Mouse (Mus musculus): ENCODE measurements at regions not wholly inside any gene's neighbourhood (a gene's known extent, or its start where the extent isn't known, plus 50 kb on each side); places are given as distances from the start of the nearest gene placed in this dataset.

GRCm38 (mm10) chr9:41914611-41915010 lies 209.5 kb downstream of the Sorl1 start:
- Histone ChIP-seq H3K4me2 (no peak overlapping the region), H3K36me3 (no peaks in the 10 kb centered on the region), H3K4me1 (peaks cover 19% of the 10 kb centered on the region), H3K27ac (no peak overlapping the region), H3K27me3 (no peaks in the 10 kb centered on the region), H3K9me3 (0 out of 2 replicates have a peak, but pooled peaks cover 3% of the 10 kb centered on the region), H3K9ac (no peak overlapping the region), H3K4me3 (no peak overlapping the region)
- whole genome bisulfite sequencing = 91% methylated on average over 6 of the region's 6 CpGs
- no peak for ATAC-seq (ENCODE audit: insufficient number of reproducible peaks, low FRiP score, low TSS enrichment, low read depth)

DNA sequence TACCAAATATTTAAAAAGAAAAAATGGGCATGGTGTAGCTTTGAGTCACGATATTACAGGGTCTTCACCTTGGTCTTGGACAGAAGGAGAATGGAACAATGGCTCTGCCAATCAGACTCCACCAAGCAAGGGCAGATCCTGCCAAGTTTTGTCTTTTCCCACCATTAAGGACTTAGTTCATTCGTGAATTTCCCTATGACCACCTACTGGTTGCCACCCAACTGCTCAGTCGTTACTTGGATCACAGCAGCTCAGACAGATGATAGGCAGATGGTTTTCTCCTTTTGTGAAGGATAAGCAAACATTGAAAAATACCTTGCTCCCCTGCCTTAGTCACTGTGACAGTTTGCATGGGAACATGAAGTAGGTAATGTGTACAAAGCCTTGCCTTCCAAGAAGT lies 210.2 kb downstream of the Sorl1 start:
- H3K36me3 ChIP-seq = no peaks in the 10 kb centered on the region
- no peak overlapping the region for H3K27ac ChIP-seq
- no peak overlapping the region for H3K9ac ChIP-seq
- H3K4me2 ChIP-seq = no peak overlapping the region
- H3K27me3 ChIP-seq = no peaks in the 10 kb centered on the region
- H3K9me3 ChIP-seq = 0 out of 2 replicates have a peak, but pooled peaks cover 3% of the 10 kb centered on the region
- 63% methylated on average over 3 of the region's 3 CpGs for WGBS
- no peak for ATAC-seq (ENCODE audit: insufficient number of reproducible peaks, low FRiP score, low TSS enrichment, low read depth)
- no peak overlapping the region for H3K4me3 ChIP-seq
- peaks cover 12% of the 10 kb centered on the region for H3K4me1 ChIP-seq

DNA sequence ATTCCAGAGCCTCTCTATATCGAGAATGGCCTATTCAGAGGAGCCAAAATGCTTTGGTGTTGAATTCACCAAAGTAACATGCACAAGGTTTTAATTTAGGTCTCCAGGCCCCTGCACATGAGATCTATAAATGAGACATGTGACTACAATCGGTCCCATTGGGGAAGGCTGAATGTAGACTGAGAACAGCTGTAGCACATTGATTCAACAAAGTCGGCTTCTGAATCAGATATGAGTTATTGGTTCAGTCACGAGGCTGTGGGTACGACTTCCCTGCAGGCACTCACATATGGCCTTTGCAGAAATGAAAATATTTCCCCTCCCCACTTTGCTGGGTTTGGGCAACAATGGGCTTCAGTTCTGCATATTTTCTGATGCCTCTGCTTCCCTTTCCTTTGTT lies 211.6 kb downstream of the Sorl1 start:
- peaks cover 5% of the 10 kb centered on the region; the same call in 1 of the 2 replicates for H3K4me1 ChIP-seq
- ATAC-seq (ENCODE audit: insufficient number of reproducible peaks, low FRiP score, low TSS enrichment, low read depth) = peak; percentile 69
- no peak overlapping the region for H3K4me2 ChIP-seq
- no peak overlapping the region for H3K4me3 ChIP-seq
- no peaks in the 10 kb centered on the region for H3K27me3 ChIP-seq
- H3K9ac ChIP-seq = no peak overlapping the region
- H3K36me3 ChIP-seq = no peaks in the 10 kb centered on the region
- 0 out of 2 replicates have a peak, but pooled peaks cover 3% of the 10 kb centered on the region for H3K9me3 ChIP-seq
- WGBS = 32% methylated on average over 5 of the region's 5 CpGs
- H3K27ac ChIP-seq = peak overlapping the region; percentile 59

DNA sequence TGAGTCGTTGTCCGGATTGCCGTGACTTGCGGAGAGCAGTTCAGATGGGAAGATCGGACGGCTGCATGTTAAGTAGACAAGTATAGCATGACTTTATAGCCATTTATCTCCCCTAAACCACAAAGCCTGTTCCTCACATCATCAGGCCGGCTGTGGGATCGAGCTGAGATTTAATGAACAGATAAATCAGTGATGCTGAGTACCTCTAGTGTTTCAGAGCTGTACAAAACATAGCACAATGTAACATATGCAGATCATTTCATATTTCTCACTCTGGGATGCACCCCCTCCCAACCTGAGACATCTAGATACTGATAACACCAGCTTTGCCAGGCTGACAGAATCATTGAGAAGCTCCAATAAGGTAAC lies 223.5 kb downstream of the Sorl1 start:
- Histone ChIP-seq H3K27me3 (no peaks in the 10 kb centered on the region), H3K9ac (no peak overlapping the region), H3K36me3 (no peaks in the 10 kb centered on the region), H3K27ac (peak overlapping the region; percentile 75), H3K4me2 (peak overlapping the region; percentile 22; the same call in 1 of the 2 replicates), H3K4me1 (peaks cover 19% of the 10 kb centered on the region), H3K4me3 (no peak overlapping the region), H3K9me3 (no peaks in the 10 kb centered on the region)
- ATAC-seq (ENCODE audit: insufficient number of reproducible peaks, low FRiP score, low TSS enrichment, low read depth) = no peak
- 36% methylated on average over 8 of the region's 8 CpGs for WGBS

DNA sequence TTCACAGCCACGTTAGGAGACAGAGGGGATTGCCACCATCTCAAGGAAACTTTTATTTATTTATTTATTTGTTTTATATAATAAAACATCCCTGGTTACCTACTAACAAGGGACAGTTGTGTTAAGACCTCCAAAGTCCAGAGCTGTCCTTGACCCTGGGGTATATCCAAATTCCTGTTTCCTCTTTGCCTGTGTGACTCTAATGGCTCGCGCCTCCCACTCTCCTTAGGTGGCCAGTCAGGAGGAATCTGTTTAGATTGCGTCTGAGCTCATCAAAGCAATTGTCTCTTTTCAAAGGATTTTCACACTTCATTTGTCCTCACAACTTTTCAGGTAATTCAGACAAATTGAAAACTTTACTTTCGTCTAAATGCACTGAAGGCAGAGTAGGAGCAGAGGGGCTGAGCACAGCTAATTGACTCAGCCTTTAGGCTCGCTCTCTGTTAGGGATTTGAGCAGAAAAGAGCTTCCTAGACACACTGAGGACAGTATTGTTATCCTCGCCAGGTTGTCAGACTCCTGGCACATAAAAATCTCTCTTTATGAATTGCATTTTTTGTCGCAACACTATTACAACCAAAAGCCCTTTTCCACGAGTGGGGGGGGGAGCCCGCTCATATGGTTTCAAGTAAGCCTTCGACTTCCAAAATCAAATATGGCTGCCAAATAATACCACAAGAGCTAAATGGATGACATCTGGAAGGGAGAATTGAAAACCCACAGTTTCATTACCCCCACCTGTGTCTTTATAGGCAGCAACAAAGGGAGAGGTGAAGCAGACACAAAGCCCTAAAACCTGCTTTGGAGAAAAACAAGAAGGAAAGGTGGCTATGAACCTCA lies 224.1 kb downstream of the Sorl1 start:
- H3K36me3 ChIP-seq = no peaks in the 10 kb centered on the region
- no peaks in the 10 kb centered on the region for H3K9me3 ChIP-seq
- H3K9ac ChIP-seq = no peak overlapping the region
- ATAC-seq (ENCODE audit: insufficient number of reproducible peaks, low FRiP score, low TSS enrichment, low read depth) = no peak
- no peak overlapping the region for H3K4me3 ChIP-seq
- H3K27me3 ChIP-seq = no peaks in the 10 kb centered on the region
- peaks cover 19% of the 10 kb centered on the region for H3K4me1 ChIP-seq
- H3K27ac ChIP-seq = peak overlapping the region; percentile 75
- H3K4me2 ChIP-seq = peak overlapping the region; percentile 22; the same call in 1 of the 2 replicates
- 38% methylated on average over 11 of the region's 11 CpGs for WGBS

DNA sequence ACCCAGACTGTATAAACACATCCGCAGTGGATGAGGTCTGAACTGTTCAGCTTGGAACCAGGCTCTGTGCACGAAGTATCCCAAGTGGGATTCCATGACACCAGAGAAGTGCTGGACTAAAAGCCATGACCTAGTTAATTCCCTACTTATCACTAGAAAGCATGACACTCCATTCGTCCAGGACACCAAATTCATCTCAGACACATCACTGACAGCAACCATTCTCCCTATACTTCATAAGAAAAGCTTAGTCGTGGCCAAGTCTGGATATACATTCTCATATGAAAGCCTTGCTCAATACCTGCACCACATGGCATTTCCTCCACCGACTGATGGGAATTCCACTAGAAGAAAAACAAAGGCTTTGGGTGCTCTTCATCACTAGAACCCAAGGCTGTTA lies 229.0 kb downstream of the Sorl1 start:
- peaks cover 28% of the 10 kb centered on the region for H3K4me1 ChIP-seq
- 76% methylated on average over 5 of the region's 5 CpGs for WGBS
- no peak overlapping the region for H3K4me2 ChIP-seq
- no peak overlapping the region for H3K9ac ChIP-seq
- H3K4me3 ChIP-seq = no peak overlapping the region
- H3K27me3 ChIP-seq = no peaks in the 10 kb centered on the region
- H3K9me3 ChIP-seq = no peaks in the 10 kb centered on the region
- no peak for ATAC-seq (ENCODE audit: insufficient number of reproducible peaks, low FRiP score, low TSS enrichment, low read depth)
- no peak overlapping the region for H3K27ac ChIP-seq
- no peaks in the 10 kb centered on the region for H3K36me3 ChIP-seq

DNA sequence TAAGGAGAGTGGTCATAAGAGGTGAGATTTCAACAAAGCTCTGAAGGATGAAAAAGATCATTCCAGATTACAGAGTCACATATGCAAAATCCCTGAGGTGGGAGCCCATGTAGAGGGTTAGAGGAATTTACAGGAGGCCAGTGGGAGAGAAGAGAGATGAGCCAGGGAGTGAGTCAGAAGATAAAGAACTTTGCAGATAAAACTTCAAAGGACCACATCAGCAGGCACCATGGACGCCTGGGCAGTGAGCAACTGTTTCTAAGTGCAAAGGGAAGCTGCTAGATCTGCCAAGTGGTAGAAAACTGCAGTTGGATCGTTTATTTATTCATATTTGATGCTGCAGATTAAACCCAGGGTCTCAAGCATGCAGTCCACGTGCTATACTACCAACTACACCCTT lies 231.3 kb downstream of the Sorl1 start:
- no peak for ATAC-seq (ENCODE audit: insufficient number of reproducible peaks, low FRiP score, low TSS enrichment, low read depth)
- Histone ChIP-seq H3K4me3 (no peak overlapping the region), H3K27me3 (no peaks in the 10 kb centered on the region), H3K9me3 (no peaks in the 10 kb centered on the region), H3K4me1 (peaks cover 24% of the 10 kb centered on the region), H3K36me3 (no peaks in the 10 kb centered on the region), H3K9ac (no peak overlapping the region), H3K27ac (no peak overlapping the region; the same call in 1 of the 2 replicates), H3K4me2 (no peak overlapping the region)
- 53% methylated on average over 3 of the region's 3 CpGs for WGBS

DNA sequence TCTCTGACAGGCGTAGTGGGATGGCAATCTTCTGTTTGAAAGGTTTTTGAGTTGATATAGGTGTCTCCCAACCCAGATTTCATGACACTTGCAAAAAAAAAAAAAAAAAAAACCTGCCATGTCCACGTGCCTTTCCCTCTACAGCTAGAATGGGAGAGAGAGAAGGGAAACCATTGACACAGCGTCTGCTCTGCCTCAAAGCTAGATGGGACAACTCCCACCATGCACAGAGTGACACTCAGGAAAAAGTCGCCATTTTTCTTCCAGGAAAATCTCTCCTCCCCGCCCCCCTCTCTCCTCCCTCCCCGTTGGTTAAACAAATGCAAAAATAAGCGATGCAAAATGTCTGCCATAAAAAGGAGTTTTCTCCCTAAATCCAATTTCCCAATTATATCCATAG lies 232.9 kb downstream of the Sorl1 start:
- H3K4me2 ChIP-seq = peak overlapping the region; percentile 54
- 44% methylated on average over 7 of the region's 7 CpGs for WGBS
- H3K27ac ChIP-seq = peak overlapping the region; percentile 96
- peaks cover 27% of the 10 kb centered on the region for H3K4me1 ChIP-seq
- H3K36me3 ChIP-seq = no peaks in the 10 kb centered on the region
- H3K9ac ChIP-seq = no peak overlapping the region
- ATAC-seq (ENCODE audit: insufficient number of reproducible peaks, low FRiP score, low TSS enrichment, low read depth) = no peak
- no peaks in the 10 kb centered on the region for H3K9me3 ChIP-seq
- no peaks in the 10 kb centered on the region for H3K27me3 ChIP-seq
- H3K4me3 ChIP-seq = peak overlapping the region; percentile 35; the same call in 1 of the 2 replicates

- Histone ChIP-seq H3K27ac (peak overlapping the region; percentile 96), H3K36me3 (no peaks in the 10 kb centered on the region), H3K9ac (peak overlapping the region; percentile 17), H3K27me3 (no peaks in the 10 kb centered on the region), H3K4me3 (peak overlapping the region; percentile 35), H3K9me3 (no peaks in the 10 kb centered on the region), H3K4me2 (peak overlapping the region; percentile 54), H3K4me1 (peaks cover 27% of the 10 kb centered on the region)
- WGBS = 1% methylated on average over 42 of the region's 42 CpGs
- peak; percentile 90 for ATAC-seq (ENCODE audit: insufficient number of reproducible peaks, low FRiP score, low TSS enrichment, low read depth)
Observed at GRCm38 (mm10) chr9:41890273-41891141, 233.6 kb downstream of the Sorl1 start.

DNA sequence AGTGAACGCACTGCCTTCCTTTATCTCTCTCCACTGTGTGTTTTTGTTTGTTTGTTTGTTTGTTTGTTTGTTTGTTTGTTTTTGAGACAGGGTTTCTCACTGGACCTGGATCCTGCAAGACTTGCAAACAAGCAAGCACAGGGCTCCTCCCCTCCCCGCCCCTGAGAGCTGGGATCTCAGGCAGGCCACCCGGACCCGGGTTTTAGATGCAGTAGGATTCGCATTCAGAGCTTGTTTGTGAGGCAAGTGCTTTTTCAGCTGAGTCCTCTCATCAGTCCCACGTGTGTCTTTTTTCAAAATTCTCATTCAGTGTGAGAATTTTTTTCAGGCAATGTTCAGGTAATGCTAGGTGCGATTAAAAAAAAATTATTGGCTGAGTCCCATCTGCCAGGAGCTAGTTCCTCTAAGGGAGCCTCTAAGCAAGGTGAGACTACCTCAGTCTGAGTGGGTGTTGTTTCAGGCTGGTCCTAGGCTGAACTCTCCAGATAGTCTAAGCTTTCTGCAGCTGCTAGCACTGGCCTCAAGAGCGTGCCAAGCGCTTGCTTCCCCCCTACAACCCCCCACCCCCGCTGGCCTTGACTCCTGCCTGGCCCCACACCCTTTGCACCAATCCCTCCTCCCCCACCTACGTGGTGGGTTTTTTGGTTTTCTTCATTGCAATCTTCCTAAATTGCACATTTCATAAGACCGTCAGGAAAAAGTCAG lies 234.4 kb downstream of the Sorl1 start:
- peak overlapping the region; percentile 54 for H3K4me2 ChIP-seq
- no peaks in the 10 kb centered on the region for H3K9me3 ChIP-seq
- H3K27ac ChIP-seq = peak overlapping the region; percentile 96
- 32% methylated on average over 12 of the region's 12 CpGs for WGBS
- H3K4me1 ChIP-seq = peaks cover 27% of the 10 kb centered on the region
- no peaks in the 10 kb centered on the region for H3K36me3 ChIP-seq
- peak overlapping the region; percentile 35 for H3K4me3 ChIP-seq
- 0 out of 2 replicates have a peak overlapping the region, but pooled peaks have one; percentile 17 for H3K9ac ChIP-seq
- H3K27me3 ChIP-seq = no peaks in the 10 kb centered on the region
- ATAC-seq (ENCODE audit: insufficient number of reproducible peaks, low FRiP score, low TSS enrichment, low read depth) = peak; percentile 84

- peaks cover 27% of the 10 kb centered on the region for H3K4me1 ChIP-seq
- H3K4me3 ChIP-seq = no peak overlapping the region
- H3K27ac ChIP-seq = peak overlapping the region; percentile 96
- no peak overlapping the region for H3K4me2 ChIP-seq
- no peak overlapping the region for H3K9ac ChIP-seq
- 52% methylated on average over 3 of the region's 3 CpGs for WGBS
- H3K36me3 ChIP-seq = no peaks in the 10 kb centered on the region
- ATAC-seq (ENCODE audit: insufficient number of reproducible peaks, low FRiP score, low TSS enrichment, low read depth) = no peak
- H3K27me3 ChIP-seq = no peaks in the 10 kb centered on the region
- no peaks in the 10 kb centered on the region for H3K9me3 ChIP-seq
Observed at GRCm38 (mm10) chr9:41888616-41889150, 235.4 kb downstream of the Sorl1 start.
